Mouse (Mus musculus): ENCODE measurements around the gene Defb46.

Defb46 gene

GRCm38 (mm10) chr8:19239616-19240015, at the start of gene Defb46:
Gene Defb46, plus strand, starts transcription at chr8:19239916.
- no peak for DNase-seq (ENCODE audit: low spot score in 2 of 2)

DNA sequence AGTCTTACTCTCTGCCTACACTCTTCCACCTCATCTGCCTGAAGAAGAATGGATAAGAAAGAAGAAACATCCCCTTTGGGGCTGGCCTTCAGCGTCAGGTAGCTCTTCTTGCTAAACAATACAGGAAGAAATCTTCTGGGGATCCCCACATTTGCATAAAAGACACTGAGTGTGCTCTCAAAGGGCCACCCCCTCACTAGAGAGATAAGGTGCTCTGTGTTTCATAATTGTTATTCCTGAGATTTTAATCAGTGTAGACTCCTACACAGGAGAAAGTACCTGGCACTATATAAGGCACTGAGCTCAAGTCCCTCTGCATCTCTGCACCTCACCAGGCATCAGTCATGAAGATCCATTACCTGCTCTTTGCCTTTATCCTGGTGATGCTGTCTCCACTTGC, 14.6 kb upstream of the Defb46 start, which contains the start of gene Defb6:
Gene Defb6 (plus strand): TSS at position 318 of the 400 bp plus-strand sequence.
- no peak for DNase-seq (ENCODE audit: low spot score in 2 of 2)

DNA sequence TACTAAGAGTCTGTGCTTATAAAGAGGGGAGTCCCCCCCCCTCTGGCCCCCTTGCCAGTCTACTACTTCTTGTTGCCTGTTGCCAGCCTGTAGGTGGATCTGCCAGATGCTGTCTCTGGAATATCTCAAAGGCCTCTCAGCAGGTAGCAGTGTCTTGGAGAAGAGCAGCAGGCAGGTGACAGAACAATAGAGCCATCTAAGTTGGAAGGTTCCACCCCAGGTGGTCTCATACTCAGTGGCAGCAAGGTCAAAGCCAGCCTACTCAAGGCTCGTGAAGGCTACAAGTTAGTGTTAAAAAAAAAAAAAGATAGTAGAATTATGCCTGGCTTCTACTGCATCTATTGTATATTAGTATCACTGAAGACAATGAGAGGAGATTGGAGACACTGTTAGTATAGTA, 1.6 kb upstream of the Defb46 start:
- DNase-seq (ENCODE audit: low spot score in 2 of 2): no peak

- DNase-seq (ENCODE audit: low spot score in 2 of 2): no peak
Observed at GRCm38 (mm10) chr8:19247280-19247679, 7.6 kb downstream of the Defb46 start, which contains the start of gene Defb5. Gene Defb5, plus strand, starts transcription at chr8:19247580.

DNA sequence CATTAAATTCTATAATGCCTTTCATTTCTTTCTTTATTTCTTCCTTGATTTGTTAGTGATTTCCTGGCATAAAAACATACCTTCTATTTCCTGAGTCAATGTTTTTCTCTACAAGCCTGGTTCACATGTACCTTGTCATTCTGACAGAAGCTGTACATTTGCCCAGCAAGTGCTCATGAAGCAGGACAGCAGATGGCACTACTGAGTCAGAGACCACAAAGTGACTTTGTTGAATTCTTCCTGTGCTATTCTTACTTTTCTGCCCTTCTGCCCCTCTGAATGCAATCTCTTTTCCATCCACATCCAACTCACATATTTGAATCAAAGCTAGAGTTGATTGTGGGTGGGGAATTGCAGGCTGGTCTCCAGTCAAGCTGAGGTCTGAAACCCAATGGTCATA, 18.4 kb downstream of the Defb46 start:
- no peak for DNase-seq (ENCODE audit: low spot score in 2 of 2)

GRCm38 (mm10) chr8:19259667-19260066, 20.0 kb downstream of the Defb46 start:
- no peak for DNase-seq (ENCODE audit: low spot score in 2 of 2)
